Mouse (Mus musculus): ENCODE data around the gene Sgpp2. TPM values are rescaled to one million over a fixed set of nuclear protein-coding genes. Genes with fewer than 3 reads are reported as not detected.

Gene Sgpp2
- polyA plus RNA-seq, 1 experiment from 2014 or later: 6.2 TPM

GRCm38 (mm10) chr1:78443056-78443455 is 132.9 kb downstream of the Sgpp2 start:
- Histone ChIP-seq H3K27me3 (ENCODE audit: control insufficient read depth, insufficient read depth, low read length) (no peaks in the 10 kb centered on the region), H3K4me1 (ENCODE audit: control insufficient read depth, insufficient read depth, low read length) (no peaks in the 10 kb centered on the region), H3K9ac (replicated peaks; ENCODE audit: low read length) (no peak overlapping the region), H3K27ac (replicated peaks; ENCODE audit: low read depth, low read length) (no peak overlapping the region; the same call in 1 of the 2 replicates), H3K4me2 (ENCODE audit: low read depth, low read length) (no peak overlapping the region), H3K36me3 (replicated peaks; ENCODE audit: control insufficient read depth, insufficient read depth, low read depth, low read length) (no peaks in the 10 kb centered on the region; the same call in 1 of the 2 replicates), H3K9me3 (replicated peaks; ENCODE audit: control insufficient read depth, low read length) (no peaks in the 10 kb centered on the region), H3K4me3 (ENCODE audit: low read depth, low read length) (no peak overlapping the region)
- WGBS: 75% methylated on average over 7 of the region's 7 CpGs
- DNase-seq (ENCODE audit: low spot score) (peak; percentile 66), ATAC-seq (replicated peaks; ENCODE audit: insufficient number of reproducible peaks, low FRiP score, low TSS enrichment, low read depth) (no peak)

- H3K27ac ChIP-seq (replicated peaks; ENCODE audit: low read depth, low read length): no peak overlapping the region
- WGBS: 89% methylated on average over 8 of the region's 8 CpGs
- H3K4me2 ChIP-seq (ENCODE audit: low read depth, low read length): no peak overlapping the region
- H3K27me3 ChIP-seq (ENCODE audit: control insufficient read depth, insufficient read depth, low read length): no peaks in the 10 kb centered on the region
- H3K4me3 ChIP-seq (ENCODE audit: low read depth, low read length): no peak overlapping the region
- no peak for ATAC-seq (replicated peaks; ENCODE audit: insufficient number of reproducible peaks, low FRiP score, low TSS enrichment, low read depth)
- H3K36me3 ChIP-seq (replicated peaks; ENCODE audit: control insufficient read depth, insufficient read depth, low read depth, low read length): no peaks in the 10 kb centered on the region
- H3K4me1 ChIP-seq (ENCODE audit: control insufficient read depth, insufficient read depth, low read length): no peaks in the 10 kb centered on the region
- H3K9me3 ChIP-seq (replicated peaks; ENCODE audit: control insufficient read depth, low read length): no peaks in the 10 kb centered on the region
- no peak for DNase-seq (ENCODE audit: low spot score)
- no peak overlapping the region for H3K9ac ChIP-seq (replicated peaks; ENCODE audit: low read length)
These were observed 136.1 kb downstream of the Sgpp2 start for GRCm38 (mm10) chr1:78446232-78446631.

GRCm38 (mm10) chr1:78446742-78447141 is 136.6 kb downstream of the Sgpp2 start:
- H3K4me1 ChIP-seq (ENCODE audit: control insufficient read depth, insufficient read depth, low read length): no peaks in the 10 kb centered on the region
- H3K27ac ChIP-seq (replicated peaks; ENCODE audit: low read depth, low read length): no peak overlapping the region
- no peak overlapping the region for H3K9ac ChIP-seq (replicated peaks; ENCODE audit: low read length)
- H3K27me3 ChIP-seq (ENCODE audit: control insufficient read depth, insufficient read depth, low read length): no peaks in the 10 kb centered on the region
- no peaks in the 10 kb centered on the region for H3K9me3 ChIP-seq (replicated peaks; ENCODE audit: control insufficient read depth, low read length)
- no peak overlapping the region for H3K4me3 ChIP-seq (ENCODE audit: low read depth, low read length)
- H3K36me3 ChIP-seq (replicated peaks; ENCODE audit: control insufficient read depth, insufficient read depth, low read depth, low read length): no peaks in the 10 kb centered on the region
- WGBS: 90% methylated on average over 6 of the region's 6 CpGs
- ATAC-seq (replicated peaks; ENCODE audit: insufficient number of reproducible peaks, low FRiP score, low TSS enrichment, low read depth) (no peak), DNase-seq (ENCODE audit: low spot score) (no peak)
- no peak overlapping the region for H3K4me2 ChIP-seq (ENCODE audit: low read depth, low read length)

GRCm38 (mm10) chr1:78448091-78448490 is 137.9 kb downstream of the Sgpp2 start:
- Histone ChIP-seq H3K36me3 (replicated peaks; ENCODE audit: control insufficient read depth, insufficient read depth, low read depth, low read length) (no peaks in the 10 kb centered on the region; the same call in 1 of the 2 replicates), H3K9ac (replicated peaks; ENCODE audit: low read length) (no peak overlapping the region), H3K27ac (replicated peaks; ENCODE audit: low read depth, low read length) (no peak overlapping the region), H3K4me3 (ENCODE audit: low read depth, low read length) (no peak overlapping the region), H3K27me3 (ENCODE audit: control insufficient read depth, insufficient read depth, low read length) (no peaks in the 10 kb centered on the region), H3K9me3 (replicated peaks; ENCODE audit: control insufficient read depth, low read length) (no peaks in the 10 kb centered on the region), H3K4me2 (ENCODE audit: low read depth, low read length) (no peak overlapping the region), H3K4me1 (ENCODE audit: control insufficient read depth, insufficient read depth, low read length) (no peaks in the 10 kb centered on the region)
- peak; percentile 67; the same call in 1 of the 2 replicates for ATAC-seq (replicated peaks; ENCODE audit: insufficient number of reproducible peaks, low FRiP score, low TSS enrichment, low read depth)
- DNase-seq (ENCODE audit: low spot score): peak; percentile 28
- WGBS: 77% methylated on average over 1 of the region's 1 CpGs

DNA sequence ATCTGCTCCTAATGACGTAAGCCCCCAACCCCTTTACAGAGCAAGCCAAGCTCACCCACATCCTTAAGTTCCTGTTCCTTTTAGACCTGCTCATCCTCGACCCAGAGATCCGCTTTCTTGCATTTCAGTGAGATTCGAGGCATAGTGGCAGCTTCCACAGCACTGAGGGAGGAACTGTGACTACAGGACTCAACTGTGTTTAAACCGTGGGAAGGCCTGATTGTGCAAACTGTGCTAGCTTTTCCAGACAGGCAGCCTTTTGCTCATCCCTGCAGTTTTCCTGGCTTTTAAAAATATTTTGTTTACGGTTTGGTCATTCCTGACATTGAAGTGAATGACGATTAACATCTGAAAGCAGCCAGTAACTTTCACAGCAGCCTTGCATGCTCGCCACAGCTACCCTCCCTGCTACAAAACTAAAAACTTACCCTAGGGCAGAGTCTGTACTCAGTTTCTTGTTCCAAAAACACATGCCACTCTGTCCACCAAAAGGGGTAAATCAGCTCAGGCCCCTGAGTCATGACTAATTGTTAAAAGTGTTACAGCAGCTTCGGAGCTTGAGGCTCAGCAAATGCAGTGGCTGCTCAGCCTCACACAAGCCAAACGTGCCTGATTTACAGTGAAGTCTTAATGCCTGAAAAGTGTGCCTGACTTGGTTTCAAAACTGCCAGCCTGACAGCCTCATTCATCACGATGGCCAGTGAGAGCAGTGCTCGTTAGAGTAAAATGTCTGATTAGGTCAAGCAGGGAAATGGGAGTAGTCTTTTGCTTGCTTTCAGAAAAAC is 141.1 kb downstream of the Sgpp2 start:
- no peak overlapping the region for H3K4me3 ChIP-seq (ENCODE audit: low read depth, low read length)
- H3K36me3 ChIP-seq (replicated peaks; ENCODE audit: control insufficient read depth, insufficient read depth, low read depth, low read length): no peaks in the 10 kb centered on the region; the same call in 1 of the 2 replicates
- H3K9me3 ChIP-seq (replicated peaks; ENCODE audit: control insufficient read depth, low read length): no peaks in the 10 kb centered on the region
- H3K4me1 ChIP-seq (ENCODE audit: control insufficient read depth, insufficient read depth, low read length): no peaks in the 10 kb centered on the region
- WGBS: 78% methylated on average over 12 of the region's 12 CpGs
- no peak overlapping the region for H3K4me2 ChIP-seq (ENCODE audit: low read depth, low read length)
- H3K9ac ChIP-seq (replicated peaks; ENCODE audit: low read length): no peak overlapping the region
- H3K27ac ChIP-seq (replicated peaks; ENCODE audit: low read depth, low read length): no peak overlapping the region
- no peaks in the 10 kb centered on the region for H3K27me3 ChIP-seq (ENCODE audit: control insufficient read depth, insufficient read depth, low read length)
- DNase-seq (ENCODE audit: low spot score) (no peak), ATAC-seq (replicated peaks; ENCODE audit: insufficient number of reproducible peaks, low FRiP score, low TSS enrichment, low read depth) (no peak)

DNA sequence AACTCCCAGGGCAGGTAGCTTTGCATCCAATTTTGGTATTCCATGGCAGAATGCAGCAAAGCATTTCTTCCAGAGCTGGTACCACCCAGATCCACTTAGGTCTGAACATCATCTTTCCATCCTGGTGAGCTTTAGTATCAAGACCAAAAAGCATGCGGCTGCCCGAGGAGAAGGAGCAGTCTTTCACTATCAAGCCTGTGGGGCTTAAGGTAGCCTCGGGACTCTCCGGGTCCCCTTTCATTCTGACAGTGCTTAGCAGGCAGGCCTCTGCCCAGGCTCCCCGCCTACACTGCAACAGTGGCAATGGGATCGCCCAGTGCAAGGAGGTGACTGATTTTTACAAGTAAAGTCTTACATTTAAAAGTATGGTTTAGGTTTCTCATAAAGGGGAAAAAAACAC is 142.4 kb downstream of the Sgpp2 start:
- no peak for ATAC-seq (replicated peaks; ENCODE audit: insufficient number of reproducible peaks, low FRiP score, low TSS enrichment, low read depth)
- H3K36me3 ChIP-seq (replicated peaks; ENCODE audit: control insufficient read depth, insufficient read depth, low read depth, low read length): no peaks in the 10 kb centered on the region; the same call in 1 of the 2 replicates
- H3K27me3 ChIP-seq (ENCODE audit: control insufficient read depth, insufficient read depth, low read length): no peaks in the 10 kb centered on the region
- no peak overlapping the region for H3K4me2 ChIP-seq (ENCODE audit: low read depth, low read length)
- no peaks in the 10 kb centered on the region for H3K4me1 ChIP-seq (ENCODE audit: control insufficient read depth, insufficient read depth, low read length)
- H3K9ac ChIP-seq (replicated peaks; ENCODE audit: low read length): no peak overlapping the region
- 90% methylated on average over 6 of the region's 6 CpGs for WGBS
- H3K4me3 ChIP-seq (ENCODE audit: low read depth, low read length): no peak overlapping the region
- no peak for DNase-seq (ENCODE audit: low spot score)
- H3K27ac ChIP-seq (replicated peaks; ENCODE audit: low read depth, low read length): no peak overlapping the region
- H3K9me3 ChIP-seq (replicated peaks; ENCODE audit: control insufficient read depth, low read length): no peaks in the 10 kb centered on the region

DNA sequence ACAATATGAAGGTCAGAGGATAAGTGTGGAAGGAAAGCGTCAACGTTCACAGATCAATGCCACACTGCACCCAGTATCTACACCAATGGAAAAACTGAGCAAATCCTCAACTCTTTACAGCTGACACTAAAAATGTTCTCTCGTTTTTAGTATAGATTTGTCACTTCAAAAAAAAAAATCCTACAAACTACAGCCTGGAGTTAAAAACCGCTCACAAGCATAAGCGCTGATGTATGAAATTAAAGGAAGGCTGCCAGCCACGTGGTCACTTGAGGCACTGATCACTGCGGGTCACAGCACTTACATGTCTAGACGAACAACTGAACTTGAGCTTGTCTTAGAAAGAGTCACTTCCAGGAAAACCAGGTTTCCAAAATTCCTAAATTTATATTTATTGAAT is 143.7 kb downstream of the Sgpp2 start:
- Histone ChIP-seq H3K27ac (replicated peaks; ENCODE audit: low read depth, low read length) (no peak overlapping the region), H3K9ac (replicated peaks; ENCODE audit: low read length) (no peak overlapping the region), H3K4me2 (ENCODE audit: low read depth, low read length) (no peak overlapping the region), H3K4me1 (ENCODE audit: control insufficient read depth, insufficient read depth, low read length) (no peaks in the 10 kb centered on the region), H3K9me3 (replicated peaks; ENCODE audit: control insufficient read depth, low read length) (no peaks in the 10 kb centered on the region), H3K36me3 (replicated peaks; ENCODE audit: control insufficient read depth, insufficient read depth, low read depth, low read length) (no peaks in the 10 kb centered on the region; the same call in 1 of the 2 replicates), H3K4me3 (ENCODE audit: low read depth, low read length) (no peak overlapping the region), H3K27me3 (ENCODE audit: control insufficient read depth, insufficient read depth, low read length) (no peaks in the 10 kb centered on the region)
- DNase-seq (ENCODE audit: low spot score) (no peak), ATAC-seq (replicated peaks; ENCODE audit: insufficient number of reproducible peaks, low FRiP score, low TSS enrichment, low read depth) (no peak)
- WGBS: 93% methylated on average over 8 of the region's 8 CpGs

GRCm38 (mm10) chr1:78454659-78455058 is 144.5 kb downstream of the Sgpp2 start:
- 36% methylated on average over 7 of the region's 7 CpGs for WGBS
- Histone ChIP-seq H3K9me3 (replicated peaks; ENCODE audit: control insufficient read depth, low read length) (no peaks in the 10 kb centered on the region), H3K36me3 (replicated peaks; ENCODE audit: control insufficient read depth, insufficient read depth, low read depth, low read length) (no peaks in the 10 kb centered on the region; the same call in 1 of the 2 replicates), H3K27me3 (ENCODE audit: control insufficient read depth, insufficient read depth, low read length) (no peaks in the 10 kb centered on the region), H3K4me1 (ENCODE audit: control insufficient read depth, insufficient read depth, low read length) (no peaks in the 10 kb centered on the region), H3K27ac (replicated peaks; ENCODE audit: low read depth, low read length) (no peak overlapping the region), H3K4me2 (ENCODE audit: low read depth, low read length) (no peak overlapping the region), H3K9ac (replicated peaks; ENCODE audit: low read length) (no peak overlapping the region), H3K4me3 (ENCODE audit: low read depth, low read length) (no peak overlapping the region)
- no peak for ATAC-seq (replicated peaks; ENCODE audit: insufficient number of reproducible peaks, low FRiP score, low TSS enrichment, low read depth)
- DNase-seq (ENCODE audit: low spot score): peak; percentile 73
